Mouse (Mus musculus) monocyte, adult 2 months (primary cell): ENCODE results near the gene Wscd2.

ENCODE experiments used
- DNase-seq, 2 experiments: peaks; one replicate each; pipeline ENCODE4 v3.0.0; 2022; ENCODE audit warnings: low spot score in 2 of 2, low read depth in 1 of 2

The Wscd2 gene

GRCm38 (mm10) chr5:113638055-113638454 is 147.9 kb downstream of the Wscd2 start:
- no peak for DNase-seq

GRCm38 (mm10) chr5:113639126-113639525 is 149.0 kb downstream of the Wscd2 start:
- no peak for DNase-seq
